ENCODE assay signal across 12 mouse cellular contexts in the genomic region with DNA sequence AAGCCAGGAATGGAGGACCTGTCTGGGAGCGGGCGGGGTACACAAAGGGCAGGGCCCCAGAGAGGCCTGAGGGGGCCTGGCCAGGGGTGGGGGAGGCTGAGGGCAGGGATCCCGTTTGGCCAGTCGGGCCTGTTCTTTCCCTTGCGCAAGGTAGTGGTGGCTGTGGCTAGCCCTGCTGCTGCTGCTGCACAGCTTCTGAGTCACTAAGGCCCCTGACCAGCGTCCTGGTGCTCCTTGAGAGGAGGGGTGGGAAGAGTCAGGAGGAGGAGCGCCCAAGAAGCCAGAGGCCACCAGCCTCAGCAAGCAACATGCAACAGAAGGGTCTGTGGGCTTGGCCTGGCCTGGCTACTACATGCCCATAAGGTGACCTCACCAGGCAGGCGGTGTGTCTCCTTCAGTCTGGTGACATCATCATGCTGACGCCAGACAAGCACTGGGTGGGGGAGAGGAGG. TPM values are rescaled to one million over a fixed set of nuclear protein-coding genes. Genes with fewer than 3 reads are reported as not detected.
DNase-seq lines count a peak whose midpoint lies in the region; ATAC-seq and TF ChIP-seq lines count a peak whose summit lies in the region.
"Had no signal": no experiment of that assay in that cellular context is flagged by ENCODE, and none has a peak within 500 bp of the region (broad histone marks: within the 10 kb centered on the region; RNA-seq: fewer than 3 reads in every experiment).

No protein-coding gene starts in this region.

- in situ Hi-C loops in Patski (cut with MboI; ENCODE audit: low pct_unique_long_range_greater_than_20kb): no loop called here

- no peak overlapping the region for H3K4me2 ChIP-seq in kidney, embryonic 15.5 days
- peak overlapping the region; percentile 38 for H3K4me2 ChIP-seq in stomach, embryonic 16.5 days (ENCODE audit: low read depth, low read length)

- peaks cover 18% of the 10 kb centered on the region for H3K27me3 ChIP-seq in kidney, embryonic 15.5 days
- H3K27me3 ChIP-seq in Patski: peaks cover 4% of the 10 kb centered on the region
- H3K27me3 ChIP-seq in stomach, embryonic 16.5 days (ENCODE audit: control insufficient read depth, insufficient read depth, low read length): no peaks in the 10 kb centered on the region

- H3K27ac ChIP-seq in kidney, embryonic 15.5 days: no peak overlapping the region
- H3K27ac ChIP-seq in stomach, embryonic 16.5 days (ENCODE audit: low read length): peak overlapping the region; percentile 79

- POLR2A ChIA-PET in Patski (lab: Charles Lee): no interaction called here

- no peak for TF ChIP-seq CTCF in Patski (IDR thresholded peaks at IDR 0.05)
- TF ChIP-seq CTCF in lung, adult 2 months (IDR thresholded peaks at IDR 0.05; ENCODE audit: insufficient read depth, low read length): no peak

- no peaks in the 10 kb centered on the region for H3K36me3 ChIP-seq in kidney, embryonic 15.5 days
- no peaks in the 10 kb centered on the region for H3K36me3 ChIP-seq in stomach, embryonic 16.5 days (ENCODE audit: control insufficient read depth, insufficient read depth, low read length)
- H3K36me3 ChIP-seq: G1E had no signal

- peak; percentile 24; the same call in 1 of the 2 replicates for ATAC-seq in kidney, embryonic 15.5 days (replicated peaks; ENCODE audit: low FRiP score)
- peak; percentile 58 for ATAC-seq in Patski
- ATAC-seq in stomach, embryonic 16.5 days (ENCODE audit: insufficient read depth, low FRiP score): peak; percentile 85
- ATAC-seq: midbrain, embryonic 16.5 days had no signal

- H3K4me1 ChIP-seq in kidney, embryonic 15.5 days: peaks cover 38% of the 10 kb centered on the region
- H3K4me1 ChIP-seq in lung, adult 2 months (ENCODE audit: control insufficient read depth, insufficient read depth, low read length): peaks cover 11% of the 10 kb centered on the region
- peaks cover 37% of the 10 kb centered on the region for H3K4me1 ChIP-seq in stomach, embryonic 16.5 days (ENCODE audit: control insufficient read depth, insufficient read depth, low read length)

- CTCF ChIA-PET in Patski (lab: Charles Lee): interaction anchor here (0.9 kb wide), 1 partner anchor 35 kb away, joined by 3 read pairs; the partner anchor contains the start of gene Usf1

- no peak overlapping the region for H3K4me3 ChIP-seq in kidney, embryonic 15.5 days (replicated peaks)
- no peak overlapping the region for H3K4me3 ChIP-seq in lung, adult 2 months (replicated peaks; ENCODE audit: extremely low read depth, low read depth, low read length)
- H3K4me3 ChIP-seq in stomach, embryonic 16.5 days (replicated peaks; ENCODE audit: low read length): peak overlapping the region; percentile 4; the same call in 1 of the 2 replicates

- no peaks in the 10 kb centered on the region for H3K9me3 ChIP-seq in kidney, embryonic 15.5 days (replicated peaks)
- H3K9me3 ChIP-seq in stomach, embryonic 16.5 days (replicated peaks; ENCODE audit: control insufficient read depth, low read length): no peaks in the 10 kb centered on the region
- H3K9me3 ChIP-seq: G1E had no signal

- no peak for TF ChIP-seq POLR2A in lung, adult 2 months (IDR thresholded peaks at IDR 0.05; ENCODE audit: borderline replicate concordance, extremely low read depth, low read depth, low read length)

- DNase-seq in kidney, postnatal 14 days: no peak
- DNase-seq in Patski (ENCODE audit: low read depth, low spot score): no peak
- DNase-seq in lung, adult 2 months: peak; percentile 80
- DNase-seq in thymus, postnatal 36 days: no peak
- DNase-seq in thymus, postnatal 0 days (ENCODE audit: low spot score): no peak
- no peak for DNase-seq in thymus, adult 18-20 months
- DNase-seq: adrenal gland, postnatal 10 days; embryo, embryonic 11 days had no signal

- WGBS in kidney, embryonic 15.5 days: 53% methylated on average over 9 of the region's 9 CpGs
- WGBS in lung, adult 2 months: 44% methylated on average over 9 of the region's 9 CpGs
- WGBS in stomach, embryonic 16.5 days: 43% methylated on average over 9 of the region's 9 CpGs

- H3K9ac ChIP-seq in kidney, embryonic 15.5 days: no peak overlapping the region
- peak overlapping the region; percentile 47 for H3K9ac ChIP-seq in stomach, embryonic 16.5 days (ENCODE audit: low read length)

RNA-seq across cellular contexts. Expression of gene Nectin4, which starts 5.8 kb away (rescaled TPM):
- polyA plus RNA-seq in kidney, embryonic 15.5 days (2015; fragmentation: Nextera tagmentation; extraction: Ambion mirVana): 3.0 and 3.5 TPM in 2 replicates
- 0.04 TPM for polyA plus RNA-seq in Patski (2021)
- 10.3 and 19.2 TPM in 2 replicates for polyA plus RNA-seq in lung, adult 2 months (2012; rRNA removed)
- polyA plus RNA-seq in stomach, embryonic 16.5 days (2015; fragmentation: Nextera tagmentation; extraction: Ambion mirVana): 42.8 and 62.7 TPM in 2 replicates
- polyA plus RNA-seq in thymus, postnatal 0 days (2015; fragmentation: Nextera tagmentation; extraction: Ambion mirVana): 0.91 and 1.1 TPM in 2 replicates

RNA-seq across cellular contexts. Expression of gene Arhgap30, which starts 13.1 kb away (rescaled TPM):
- 1.2 and 1.6 TPM in 2 replicates for polyA plus RNA-seq in kidney, embryonic 15.5 days (2015; fragmentation: Nextera tagmentation; extraction: Ambion mirVana)
- polyA plus RNA-seq in Patski (2021): not detected
- 11.6 and 17.5 TPM in 2 replicates for polyA plus RNA-seq in lung, adult 2 months (2012; rRNA removed)
- polyA plus RNA-seq in stomach, embryonic 16.5 days (2015; fragmentation: Nextera tagmentation; extraction: Ambion mirVana): 2.9 and 3.8 TPM in 2 replicates
- polyA plus RNA-seq in thymus, postnatal 0 days (2015; fragmentation: Nextera tagmentation; extraction: Ambion mirVana): 64.2 and 73.2 TPM in 2 replicates

RNA-seq across cellular contexts. Expression of gene Klhdc9, which starts 15.1 kb away (rescaled TPM):
- 2.6 TPM in 2 replicates for polyA plus RNA-seq in kidney, embryonic 15.5 days (2015; fragmentation: Nextera tagmentation; extraction: Ambion mirVana)
- not detected for polyA plus RNA-seq in Patski (2021)
- polyA plus RNA-seq in lung, adult 2 months (2012; rRNA removed): 1.9 and 3.4 TPM in 2 replicates
- 0.76 and 1.3 TPM in 2 replicates for polyA plus RNA-seq in stomach, embryonic 16.5 days (2015; fragmentation: Nextera tagmentation; extraction: Ambion mirVana)
- 0.76 and 1.4 TPM in 2 replicates for polyA plus RNA-seq in thymus, postnatal 0 days (2015; fragmentation: Nextera tagmentation; extraction: Ambion mirVana)

RNA-seq across cellular contexts. Expression of gene Pfdn2, which starts 30.2 kb away (rescaled TPM):
- polyA plus RNA-seq in kidney, embryonic 15.5 days (2015; fragmentation: Nextera tagmentation; extraction: Ambion mirVana): 122 and 130 TPM in 2 replicates
- polyA plus RNA-seq in Patski (2021): 164 TPM
- polyA plus RNA-seq in lung, adult 2 months (2012; rRNA removed): 9.0 and 20.0 TPM in 2 replicates
- 81.2 and 109 TPM in 2 replicates for polyA plus RNA-seq in stomach, embryonic 16.5 days (2015; fragmentation: Nextera tagmentation; extraction: Ambion mirVana)
- 87.5 and 92.2 TPM in 2 replicates for polyA plus RNA-seq in thymus, postnatal 0 days (2015; fragmentation: Nextera tagmentation; extraction: Ambion mirVana)

RNA-seq across cellular contexts. Expression of gene Nit1, which starts 30.2 kb away (rescaled TPM):
- 47.8 and 50.5 TPM in 2 replicates for polyA plus RNA-seq in kidney, embryonic 15.5 days (2015; fragmentation: Nextera tagmentation; extraction: Ambion mirVana)
- 74.1 TPM for polyA plus RNA-seq in Patski (2021)
- polyA plus RNA-seq in lung, adult 2 months (2012; rRNA removed): 42.7 and 44.1 TPM in 2 replicates
- polyA plus RNA-seq in stomach, embryonic 16.5 days (2015; fragmentation: Nextera tagmentation; extraction: Ambion mirVana): 49.6 and 51.3 TPM in 2 replicates
- polyA plus RNA-seq in thymus, postnatal 0 days (2015; fragmentation: Nextera tagmentation; extraction: Ambion mirVana): 39.0 and 44.0 TPM in 2 replicates

Comparison
In these comparisons a context has a peak if more than half of its experiments do, and no peak if none do; other contexts are left out.
1. ATAC-seq: peak in every context shown above with its lines; median percentile 85 in stomach, embryonic 16.5 days; 58 in Patski; 24 in kidney, embryonic 15.5 days.